Mouse (Mus musculus): Measurements from ENCODE around the gene Pacrg.

DNA sequence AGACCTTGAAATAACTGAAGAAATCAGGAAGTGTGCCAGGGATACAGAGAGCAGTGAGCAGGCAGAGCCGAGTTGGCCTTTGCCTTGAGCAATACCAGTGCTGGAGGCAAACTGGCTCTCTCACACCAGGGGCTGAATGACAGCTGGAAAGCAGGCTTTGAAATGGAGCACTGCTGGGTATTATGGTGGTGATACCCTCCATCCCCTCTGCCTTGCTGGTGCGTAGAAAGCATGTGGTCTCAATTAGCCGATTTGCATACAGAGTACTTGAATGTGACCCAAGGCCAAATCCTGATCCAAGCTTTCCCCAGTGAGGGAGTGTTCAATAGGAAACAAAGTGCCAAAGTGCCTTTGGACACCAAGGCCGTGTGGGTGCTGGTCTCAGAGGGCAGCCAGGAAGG, 431.4 kb downstream of the Pacrg start:
- TF ChIP-seq CTCF (conservative IDR thresholded peaks at IDR 0.05 in 1 of 2, IDR thresholded peaks at IDR 0.05 in 1 of 2; ENCODE audit: low read depth in 2 of 2, low read length in 2 of 2) (no peak), MYC (IDR thresholded peaks at IDR 0.05; ENCODE audit: low read depth, low read length) (no peak), MAX (IDR thresholded peaks at IDR 0.05; ENCODE audit: low read length) (no peak), HCFC1 (IDR thresholded peaks at IDR 0.05; ENCODE audit: low read depth, low read length) (no peak), POLR2AphosphoS2 (IDR thresholded peaks at IDR 0.05; ENCODE audit: low read depth, low read length) (no peak), POLR2A (IDR thresholded peaks at IDR 0.05; ENCODE audit: low read depth, low read length) (no peak), MEF2A (IDR thresholded peaks at IDR 0.05; ENCODE audit: borderline replicate concordance, low read depth, low read length) (no peak), NELFE (IDR thresholded peaks at IDR 0.05; ENCODE audit: low read depth, low read length) (no peak), USF1 (IDR thresholded peaks at IDR 0.05; ENCODE audit: low read depth, low read length) (no peak), E2F4 (IDR thresholded peaks at IDR 0.05; ENCODE audit: insufficient replicate concordance, low read depth, low read length) (no peak), JUND (conservative IDR thresholded peaks at IDR 0.05; ENCODE audit: low read depth, low read length) (no peak), CHD2 (IDR thresholded peaks at IDR 0.05; ENCODE audit: low read length) (no peak), BHLHE40 (IDR thresholded peaks at IDR 0.05; ENCODE audit: low read depth, low read length) (no peak)
